8 mouse cellular contexts compared by ENCODE assay signal in genomic region chr9:122864848-122865247, GRCm38 (mm10). TPM values are rescaled to one million over a fixed set of nuclear protein-coding genes. Genes with fewer than 3 reads are reported as not detected.
A peak's percentile ranks its signal among the peaks of the same experiment; 100 is the strongest.
DNase-seq lines count a peak whose midpoint lies in the region; ATAC-seq and TF ChIP-seq lines count a peak whose summit lies in the region.

No protein-coding gene starts in this region.

- H3K27me3 ChIP-seq in spleen, adult 2 months (ENCODE audit: control insufficient read depth, insufficient read depth, low read length): no peaks in the 10 kb centered on the region
- no peaks in the 10 kb centered on the region for H3K27me3 ChIP-seq in limb, embryonic 15.5 days

- H3K9ac ChIP-seq in limb, embryonic 15.5 days: no peak overlapping the region; the same call in 1 of the 2 replicates

- TF ChIP-seq POLR2A in spleen, adult 2 months (IDR thresholded peaks at IDR 0.05; ENCODE audit: low read depth, low read length): no peak

- no peak for ATAC-seq in CD4-positive, CD25-positive, alpha-beta regulatory T cell, adult 4 months
- ATAC-seq in limb, embryonic 15.5 days (ENCODE audit: insufficient number of reproducible peaks, low FRiP score, low TSS enrichment, low read depth): no peak

- H3K27ac ChIP-seq in spleen, adult 2 months (ENCODE audit: insufficient read depth, low read length): no peak overlapping the region
- no peak overlapping the region for H3K27ac ChIP-seq in limb, embryonic 15.5 days

- peaks cover 18% of the 10 kb centered on the region for H3K36me3 ChIP-seq in spleen, adult 2 months (ENCODE audit: control insufficient read depth, insufficient read depth, low read length)
- peaks cover 30% of the 10 kb centered on the region for H3K36me3 ChIP-seq in limb, embryonic 15.5 days

- H3K9me3 ChIP-seq in limb, embryonic 15.5 days: no peaks in the 10 kb centered on the region

- H3K4me1 ChIP-seq in spleen, adult 2 months (ENCODE audit: control insufficient read depth, insufficient read depth, insufficient read length): peaks cover 4% of the 10 kb centered on the region; the same call in 1 of the 2 replicates
- peaks cover 13% of the 10 kb centered on the region for H3K4me1 ChIP-seq in limb, embryonic 15.5 days

- peak overlapping the region; percentile 46 for H3K4me3 ChIP-seq in spleen, adult 2 months (ENCODE audit: extremely low read depth, insufficient read depth, insufficient read length)
- H3K4me3 ChIP-seq in limb, embryonic 15.5 days: peak overlapping the region; percentile 78

- peak; percentile 7 for DNase-seq in CD4-positive, CD25-positive, alpha-beta regulatory T cell, adult 2 months (ENCODE audit: low read depth, low spot score)
- DNase-seq in spleen, adult 2 months (ENCODE audit: low read depth in 1 of 2, low spot score in 2 of 2): no peak
- no peak for DNase-seq in spleen, postnatal 4 days (ENCODE audit: low spot score in 2 of 2)
- DNase-seq in spleen, postnatal 36 days (ENCODE audit: low spot score in 2 of 2): no peak
- no peak for DNase-seq in left cerebral cortex, adult 18-20 months (ENCODE audit: low spot score in 2 of 2)
- DNase-seq in urinary bladder, postnatal 14 days (ENCODE audit: low spot score): no peak

- peak overlapping the region; percentile 52 for H3K4me2 ChIP-seq in limb, embryonic 15.5 days

- WGBS in spleen, adult 2 months: 67% methylated on average over 3 of the region's 3 CpGs
- WGBS in limb, embryonic 15.5 days: 62% methylated on average over 3 of the region's 3 CpGs

- no peak for TF ChIP-seq CTCF in spleen, adult 2 months (IDR thresholded peaks at IDR 0.05; ENCODE audit: extremely low read depth, insufficient read depth, insufficient read length, insufficient replicate concordance)

RNA-seq across cellular contexts. Expression of gene Zfp445, which starts 1.0 kb away (rescaled TPM):
- 10 to 100 TPM; 38.3 to 85.0 TPM for polyA plus RNA-seq in CD4-positive, CD25-positive, alpha-beta regulatory T cell, adult 4 months (2017; shearing (Covaris generic))
- polyA plus RNA-seq in spleen, adult 2 months (2012; rRNA removed): 20.0 and 25.1 TPM in 2 replicates
- 59.7 and 66.5 TPM in 2 replicates for polyA plus RNA-seq in limb, embryonic 15.5 days (2015; fragmentation: Nextera tagmentation; extraction: Ambion mirVana)
- 100 to 1,000 TPM; 167 to 177 TPM for total RNA-seq in left cerebral cortex, adult 18-20 months (2021)

RNA-seq across cellular contexts. Expression of gene Zkscan7, which starts 20.6 kb away (rescaled TPM):
- polyA plus RNA-seq in CD4-positive, CD25-positive, alpha-beta regulatory T cell, adult 4 months (2017; shearing (Covaris generic)): 1 to 10 TPM; 2.8 to 4.9 TPM
- 1.6 and 1.9 TPM in 2 replicates for polyA plus RNA-seq in spleen, adult 2 months (2012; rRNA removed)
- polyA plus RNA-seq in limb, embryonic 15.5 days (2015; fragmentation: Nextera tagmentation; extraction: Ambion mirVana): 4.1 and 5.8 TPM in 2 replicates
- 1 to 10 TPM; 3.9 to 4.7 TPM for total RNA-seq in left cerebral cortex, adult 18-20 months (2021)

RNA-seq across cellular contexts. Expression of gene Gm35549, which starts 21.0 kb away (rescaled TPM):
- polyA plus RNA-seq in CD4-positive, CD25-positive, alpha-beta regulatory T cell, adult 4 months (2017; shearing (Covaris generic)): 1 to 10 TPM; 1.4 to 3.1 TPM
- not detected in 2 replicates for polyA plus RNA-seq in spleen, adult 2 months (2012; rRNA removed)
- 0.42 TPM in 1 of 2 replicates, not detected in the other for polyA plus RNA-seq in limb, embryonic 15.5 days (2015; fragmentation: Nextera tagmentation; extraction: Ambion mirVana)
- not detected for total RNA-seq in left cerebral cortex, adult 18-20 months (2021)

RNA-seq across cellular contexts. Expression of gene Zfp105, which starts 58.0 kb away (rescaled TPM):
- not detected for polyA plus RNA-seq in CD4-positive, CD25-positive, alpha-beta regulatory T cell, adult 4 months (2017; shearing (Covaris generic))
- polyA plus RNA-seq in spleen, adult 2 months (2012; rRNA removed): 0.39 and 0.45 TPM in 2 replicates
- polyA plus RNA-seq in limb, embryonic 15.5 days (2015; fragmentation: Nextera tagmentation; extraction: Ambion mirVana): 16.7 and 17.0 TPM in 2 replicates
- 1 to 10 TPM; 6.2 to 8.2 TPM for total RNA-seq in left cerebral cortex, adult 18-20 months (2021)

RNA-seq across cellular contexts. Expression of gene Tcaim, which starts 59.5 kb away (rescaled TPM):
- 10 to 100 TPM; 18.0 to 19.4 TPM for polyA plus RNA-seq in CD4-positive, CD25-positive, alpha-beta regulatory T cell, adult 4 months (2017; shearing (Covaris generic))
- 1.8 and 1.9 TPM in 2 replicates for polyA plus RNA-seq in spleen, adult 2 months (2012; rRNA removed)
- 7.0 and 8.1 TPM in 2 replicates for polyA plus RNA-seq in limb, embryonic 15.5 days (2015; fragmentation: Nextera tagmentation; extraction: Ambion mirVana)
- total RNA-seq in left cerebral cortex, adult 18-20 months (2021): 10 to 100 TPM; 16.8 to 17.7 TPM
